Mouse (Mus musculus) heart, embryonic 10.5 days (tissue): ENCODE data around the gene Vps54. TPM values are rescaled to one million over a fixed set of nuclear protein-coding genes. Genes with fewer than 3 reads are reported as not detected.
"Not testable (repeated sequence)": the region's sequence is repeated elsewhere in the genome, so short reads cannot be mapped to it uniquely, and the experiment has no call there.

Experiments
- DNase-seq: peaks from one replicate; pipeline ENCODE4 v3.0.0-alpha.2; 2017; ENCODE audit warnings: low spot score
- H3K27ac ChIP-seq: fragments of 300-500 bp; sonication (generic); 2 replicates; pipeline ENCODE4 v1.5.1; 2016; ENCODE audit warnings: mild to moderate bottlenecking
- H3K27me3 ChIP-seq: fragments of 300-500 bp; sonication (generic); 2 replicates; pipeline ENCODE4 v1.6.1; 2016; ENCODE audit warnings: mild to moderate bottlenecking; ENCODE audit not compliant: poor library complexity, insufficient read depth, severe bottlenecking
- H3K36me3 ChIP-seq: fragments of 300-500 bp; sonication (generic); 2 replicates; pipeline ENCODE4 v1.6.1; 2016; ENCODE audit warnings: mild to moderate bottlenecking, moderate library complexity
- H3K4me1 ChIP-seq: fragments of 300-500 bp; sonication (generic); 2 replicates; pipeline ENCODE4 v1.6.1; 2016; ENCODE audit warnings: mild to moderate bottlenecking
- H3K4me3 ChIP-seq: fragments of 300-500 bp; sonication (generic); 2 replicates; pipeline ENCODE4 v1.5.1; 2016; ENCODE audit warnings: mild to moderate bottlenecking, moderate library complexity
- H3K9me3 ChIP-seq: fragments of 300-500 bp; sonication (generic); 2 replicates; pipeline ENCODE4 v1.6.1; 2016; ENCODE audit warnings: mild to moderate bottlenecking, moderate library complexity
- WGBS: fragments of 180-500 bp; shearing (Covaris S2); methylation state at CpG from one replicate; pipeline ENCODE4 v1.1.7; 2016; 5-methylcytosine and 5-hydroxymethylcytosine counted together
- polyA plus RNA-seq: library from polyadenylated mRNA; unstranded; fragments of >200 nt; fragmentation: Nextera tagmentation; extraction: Ambion mirVana; gene quantifications from 2 replicates; pipeline ENCODE4 v1.2.1, GENCODE M21; 2016

The Vps54 gene
- polyA plus RNA-seq, 1 experiment from 2014 or later: 13.4 TPM

DNA sequence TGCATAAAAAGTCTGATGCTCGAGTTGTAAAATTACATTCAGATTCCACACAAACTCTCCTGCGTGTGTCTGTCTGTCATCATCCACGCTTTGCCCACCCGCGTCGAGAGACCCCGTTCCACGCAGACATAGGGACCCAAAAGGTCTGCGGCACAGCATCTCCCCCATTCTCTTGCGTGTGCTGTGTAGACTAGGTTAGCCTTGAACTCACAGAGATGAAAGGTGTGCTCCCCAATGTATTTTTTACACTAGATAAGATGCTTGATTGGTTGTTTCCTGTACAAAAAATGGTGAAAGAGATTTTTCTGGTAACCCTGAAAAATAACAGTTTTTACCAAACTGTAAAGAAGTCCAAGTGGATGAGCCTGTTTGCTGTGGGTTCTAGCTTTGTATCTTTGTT is 19.5 kb downstream of the Vps54 start:
- H3K27me3 ChIP-seq, H3K4me1 ChIP-seq, H3K27ac ChIP-seq, H3K9me3 ChIP-seq, H3K36me3 ChIP-seq, H3K4me3 ChIP-seq, DNase-seq: not testable (repeated sequence)
- 94% methylated on average over 10 of the region's 10 CpGs for WGBS

DNA sequence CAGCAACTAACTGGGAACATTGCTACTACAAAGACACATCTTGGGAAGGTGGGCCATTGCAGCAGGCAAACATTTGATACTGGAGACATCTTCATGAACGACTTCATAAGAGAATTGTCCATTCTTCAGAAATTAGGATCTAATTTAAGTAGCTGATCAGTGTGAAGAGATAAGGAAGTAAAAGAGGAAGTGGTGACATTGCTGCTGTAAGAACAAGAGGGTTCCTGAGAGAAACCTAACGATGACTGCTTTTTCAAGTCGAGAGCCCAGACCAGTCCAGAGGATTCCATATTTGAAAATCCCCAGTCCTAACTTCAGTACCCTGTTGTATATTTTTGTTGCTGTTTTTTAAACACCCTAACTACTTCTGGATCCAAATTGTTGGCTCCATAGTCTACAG is 26.3 kb downstream of the Vps54 start:
- no peak for DNase-seq
- Histone ChIP-seq H3K27me3 (no peaks in the 10 kb centered on the region), H3K9me3 (no peaks in the 10 kb centered on the region), H3K36me3 (peaks cover 34% of the 10 kb centered on the region), H3K4me3 (no peak overlapping the region), H3K27ac (no peak overlapping the region), H3K4me1 (no peaks in the 10 kb centered on the region)
- WGBS: 66% methylated on average over 3 of the region's 3 CpGs

DNA sequence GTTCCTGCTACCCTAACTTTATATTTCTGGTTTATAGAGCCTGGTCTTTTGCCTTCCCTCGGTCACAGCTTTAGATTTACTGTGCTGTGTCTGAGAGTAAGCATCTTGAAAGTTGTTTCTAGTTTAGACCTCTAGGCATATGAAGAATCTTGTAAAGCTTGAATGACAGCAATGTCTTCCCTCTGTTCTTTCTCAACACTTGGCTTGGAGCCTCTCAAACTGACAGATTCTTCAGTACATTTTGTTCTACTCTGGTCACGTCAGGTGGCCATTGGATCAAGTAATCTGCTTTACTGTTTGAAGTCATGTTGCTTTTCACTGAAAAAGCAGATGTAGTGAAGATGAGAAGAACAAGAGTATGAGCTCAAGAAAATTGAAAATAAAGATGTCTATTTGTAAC is 37.1 kb downstream of the Vps54 start:
- peaks cover 12% of the 10 kb centered on the region; the same call in 1 of the 2 replicates for H3K36me3 ChIP-seq
- no peaks in the 10 kb centered on the region for H3K27me3 ChIP-seq
- H3K9me3 ChIP-seq: no peaks in the 10 kb centered on the region
- H3K27ac ChIP-seq: no peak overlapping the region
- DNase-seq: no peak
- no peaks in the 10 kb centered on the region for H3K4me1 ChIP-seq
- H3K4me3 ChIP-seq: no peak overlapping the region
- 92% methylated on average over 2 of the region's 2 CpGs for WGBS

DNA sequence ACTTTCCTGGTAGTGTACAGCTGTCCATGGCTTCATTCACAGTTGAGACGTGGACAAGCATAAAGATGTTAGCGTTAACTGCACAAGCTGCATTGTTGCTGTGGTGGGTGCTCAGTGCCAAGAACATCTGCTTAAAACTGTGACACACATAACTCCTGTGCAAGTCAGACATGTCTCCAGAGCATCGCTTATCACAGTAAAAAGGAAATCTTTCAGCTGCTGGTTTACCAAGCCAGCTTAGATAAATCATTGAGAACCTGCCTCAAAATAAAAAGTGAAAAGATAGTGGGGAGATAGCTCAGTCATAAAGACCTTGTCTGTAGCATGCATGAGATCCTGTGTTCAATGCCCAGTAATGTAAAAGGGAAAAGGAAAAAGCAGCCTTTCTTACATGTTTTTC is 47.3 kb downstream of the Vps54 start:
- H3K4me3 ChIP-seq: no peak overlapping the region
- no peaks in the 10 kb centered on the region for H3K27me3 ChIP-seq
- no peaks in the 10 kb centered on the region for H3K4me1 ChIP-seq
- H3K9me3 ChIP-seq: no peaks in the 10 kb centered on the region
- H3K36me3 ChIP-seq: peaks cover 6% of the 10 kb centered on the region
- no peak for DNase-seq
- WGBS: 84% methylated on average over 3 of the region's 3 CpGs
- no peak overlapping the region for H3K27ac ChIP-seq

DNA sequence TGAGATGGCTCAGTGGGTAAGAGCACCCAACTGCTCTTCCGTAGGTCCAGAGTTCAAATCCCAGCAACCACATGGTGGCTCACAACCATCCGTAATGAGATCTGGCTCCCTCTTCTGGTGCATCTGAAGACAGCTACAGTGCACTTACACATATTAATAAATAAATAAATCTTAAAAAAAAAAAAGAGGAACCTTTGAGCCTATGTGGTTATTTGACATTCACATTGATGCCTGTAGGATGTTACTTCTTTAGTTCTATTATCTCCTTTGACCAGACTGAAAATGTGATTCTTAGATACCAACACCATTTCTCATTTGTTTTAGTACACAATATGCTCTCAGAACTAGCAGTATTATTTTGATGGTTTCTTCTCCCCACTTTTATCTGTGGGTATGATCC is 49.1 kb downstream of the Vps54 start:
- not testable (repeated sequence) for H3K9me3 ChIP-seq, H3K4me1 ChIP-seq, H3K27ac ChIP-seq, H3K27me3 ChIP-seq, H3K36me3 ChIP-seq, H3K4me3 ChIP-seq, DNase-seq
- WGBS: 100% methylated on average over 2 of the region's 2 CpGs

DNA sequence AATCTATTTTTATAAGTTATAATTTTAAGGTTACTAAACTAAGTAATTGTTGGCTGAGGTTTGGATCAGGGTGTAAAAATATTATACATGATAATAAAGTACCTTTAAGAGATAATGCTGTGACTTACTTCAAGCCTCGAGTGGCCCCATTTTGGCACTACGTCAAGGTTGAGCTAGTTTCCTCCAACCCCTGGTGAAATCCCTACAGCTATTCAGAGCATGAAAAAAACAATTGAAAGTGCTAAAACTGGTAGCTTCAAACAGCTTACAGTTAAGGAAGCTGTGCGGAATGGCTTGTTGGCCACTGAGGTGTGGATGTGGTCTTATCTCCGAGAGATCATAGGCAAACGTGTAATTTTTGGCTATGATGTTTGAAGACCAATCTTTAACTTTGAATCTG is 56.4 kb downstream of the Vps54 start:
- no peaks in the 10 kb centered on the region for H3K4me1 ChIP-seq
- H3K9me3 ChIP-seq: no peaks in the 10 kb centered on the region
- H3K4me3 ChIP-seq: no peak overlapping the region
- peaks cover 28% of the 10 kb centered on the region for H3K36me3 ChIP-seq
- WGBS: 89% methylated on average over 5 of the region's 5 CpGs
- H3K27ac ChIP-seq: no peak overlapping the region
- no peaks in the 10 kb centered on the region for H3K27me3 ChIP-seq
- no peak for DNase-seq

DNA sequence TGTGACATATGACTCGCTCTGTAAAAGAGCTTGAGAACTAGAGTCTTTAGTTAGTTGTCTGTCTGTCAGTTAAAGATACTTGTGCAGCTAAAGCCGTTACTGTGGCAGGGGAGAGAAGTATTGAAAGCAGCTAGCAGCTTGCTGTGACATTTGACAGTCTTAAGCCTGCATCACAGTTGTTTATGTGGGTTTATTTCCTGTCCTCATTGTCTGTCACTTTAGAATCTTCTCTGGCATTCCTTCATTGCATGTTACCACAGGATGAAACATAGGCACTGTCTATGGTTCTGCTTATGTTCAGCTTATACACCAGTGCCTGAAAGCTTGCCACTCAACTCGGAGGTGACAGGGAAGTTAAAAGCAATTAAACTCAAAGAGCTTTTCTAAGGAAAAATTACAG is 64.5 kb downstream of the Vps54 start:
- WGBS: 83% methylated on average over 3 of the region's 3 CpGs
- Histone ChIP-seq H3K27ac (no peak overlapping the region), H3K9me3 (no peaks in the 10 kb centered on the region), H3K4me1 (peaks cover 4% of the 10 kb centered on the region; the same call in 1 of the 2 replicates), H3K4me3 (no peak overlapping the region), H3K36me3 (peaks cover 32% of the 10 kb centered on the region), H3K27me3 (no peaks in the 10 kb centered on the region)
- no peak for DNase-seq

DNA sequence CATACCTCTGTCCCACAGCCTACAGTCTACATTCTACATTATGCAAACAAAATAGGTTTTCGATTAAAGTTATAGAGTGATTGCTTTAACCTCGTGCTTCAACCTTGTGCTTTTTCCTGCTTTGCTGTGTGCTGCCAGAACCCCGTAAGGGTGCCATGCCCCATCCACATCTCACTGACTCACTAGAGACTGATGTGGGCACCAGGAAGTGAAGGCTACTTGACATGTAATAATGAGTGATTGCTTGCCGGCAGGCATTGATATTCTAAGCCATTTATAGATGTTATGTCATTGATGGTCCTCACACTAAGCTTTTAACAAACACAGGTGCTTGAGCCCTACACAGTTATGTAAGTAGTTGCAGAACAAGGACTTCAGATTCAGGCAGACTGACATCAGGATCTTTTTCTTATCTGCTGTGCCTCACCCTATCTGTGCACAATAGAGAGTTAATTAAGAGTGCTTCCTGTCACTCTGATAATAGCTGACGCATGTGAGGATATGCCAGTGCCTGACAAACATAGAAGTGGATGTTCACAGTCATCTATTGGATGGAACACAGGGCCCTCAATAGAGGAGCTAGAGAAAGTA is 68.1 kb downstream of the Vps54 start:
- 71% methylated on average over 5 of the region's 5 CpGs for WGBS
- DNase-seq: no peak
- H3K36me3 ChIP-seq: peaks cover 21% of the 10 kb centered on the region
- H3K27ac ChIP-seq: no peak overlapping the region
- H3K9me3 ChIP-seq: no peaks in the 10 kb centered on the region
- no peaks in the 10 kb centered on the region for H3K27me3 ChIP-seq
- H3K4me3 ChIP-seq: no peak overlapping the region
- peaks cover 4% of the 10 kb centered on the region; the same call in 1 of the 2 replicates for H3K4me1 ChIP-seq

DNA sequence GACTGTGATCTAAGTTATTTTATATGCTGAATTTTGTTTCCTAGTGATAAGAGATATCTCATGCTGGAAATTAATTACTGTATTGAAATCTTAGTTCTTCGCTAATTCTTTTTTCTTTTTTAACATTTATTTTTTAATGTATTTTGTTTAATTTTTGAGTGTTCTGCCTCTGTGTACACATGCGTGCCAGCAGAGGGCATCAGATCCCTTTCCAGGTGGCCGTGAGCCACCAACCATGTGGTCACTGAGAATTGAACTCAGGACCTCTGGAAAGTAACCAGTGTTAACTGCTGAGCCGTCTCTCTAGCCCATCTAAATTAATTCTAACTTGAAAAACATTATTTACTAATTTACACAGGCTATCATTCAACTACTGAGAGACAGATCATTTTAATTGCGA is 69.0 kb downstream of the Vps54 start:
- 78% methylated on average over 5 of the region's 5 CpGs for WGBS
- Histone ChIP-seq H3K4me3 (no peak overlapping the region), H3K27ac (no peak overlapping the region), H3K27me3 (no peaks in the 10 kb centered on the region), H3K9me3 (no peaks in the 10 kb centered on the region), H3K4me1 (peaks cover 4% of the 10 kb centered on the region; the same call in 1 of the 2 replicates), H3K36me3 (peaks cover 27% of the 10 kb centered on the region)
- DNase-seq: no peak

DNA sequence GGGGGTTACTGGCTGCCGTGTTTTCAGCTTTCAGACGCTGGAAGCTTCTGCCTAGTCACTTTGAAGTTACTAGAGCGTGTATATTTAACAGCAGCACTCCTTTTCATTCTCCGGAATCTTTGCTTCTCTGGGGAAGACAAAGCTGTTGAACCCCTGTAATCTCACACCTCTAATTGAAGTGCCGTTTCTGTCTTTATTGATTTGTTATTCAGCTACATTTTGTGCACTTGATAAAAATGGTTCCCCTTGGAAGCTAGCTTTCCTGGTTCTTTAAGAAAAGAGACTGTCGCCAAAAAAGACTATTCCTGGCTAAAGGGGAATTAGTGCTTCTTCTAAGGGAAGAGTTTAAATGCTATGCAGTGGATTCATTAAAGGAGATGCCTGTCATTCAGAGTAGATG is 70.4 kb downstream of the Vps54 start:
- Histone ChIP-seq H3K4me1 (peaks cover 4% of the 10 kb centered on the region; the same call in 1 of the 2 replicates), H3K9me3 (no peaks in the 10 kb centered on the region), H3K36me3 (peaks cover 38% of the 10 kb centered on the region), H3K27me3 (no peaks in the 10 kb centered on the region), H3K4me3 (no peak overlapping the region), H3K27ac (no peak overlapping the region)
- WGBS: 58% methylated on average over 6 of the region's 6 CpGs
- DNase-seq: no peak

DNA sequence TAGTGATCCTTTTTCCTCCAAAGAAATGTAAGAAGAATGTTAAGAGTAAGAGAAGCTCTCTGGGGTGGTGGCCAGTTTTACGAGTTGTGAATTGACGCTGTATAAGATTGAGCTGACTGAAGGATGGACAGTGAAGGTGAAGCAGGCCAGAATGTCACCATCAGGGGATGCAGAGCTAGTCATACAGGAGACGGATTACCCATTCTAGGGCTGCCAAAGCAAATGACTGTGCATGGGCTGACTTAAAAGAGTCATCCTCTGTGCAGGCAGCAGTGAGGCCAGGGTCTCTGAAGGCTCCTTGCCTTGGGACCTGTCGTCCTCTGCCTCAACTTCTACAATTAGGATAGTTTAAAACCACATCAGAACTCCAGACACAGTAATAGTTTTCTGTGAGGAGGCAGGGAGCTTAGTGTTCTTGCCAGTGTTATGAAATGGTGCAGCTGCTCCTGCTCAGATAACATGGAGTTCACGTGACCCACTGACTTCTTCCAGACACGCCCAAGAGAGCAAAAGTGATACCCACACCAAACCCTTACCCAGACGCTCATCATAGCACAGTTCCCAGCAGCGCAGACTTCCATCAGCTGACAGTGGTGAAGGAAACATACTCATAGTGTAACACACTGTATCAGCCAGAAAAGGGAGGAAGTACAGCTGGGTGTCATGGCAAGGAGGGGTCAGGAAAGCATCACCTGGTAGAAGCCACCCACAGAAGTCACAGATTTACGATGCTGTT is 75.0 kb downstream of the Vps54 start:
- peak overlapping the region; percentile 56; the same call in 1 of the 2 replicates for H3K27ac ChIP-seq
- H3K4me1 ChIP-seq: no peaks in the 10 kb centered on the region
- H3K36me3 ChIP-seq: peaks cover 39% of the 10 kb centered on the region
- H3K4me3 ChIP-seq: no peak overlapping the region
- WGBS: 82% methylated on average over 9 of the region's 9 CpGs
- no peak for DNase-seq
- H3K9me3 ChIP-seq: no peaks in the 10 kb centered on the region
- no peaks in the 10 kb centered on the region for H3K27me3 ChIP-seq

DNA sequence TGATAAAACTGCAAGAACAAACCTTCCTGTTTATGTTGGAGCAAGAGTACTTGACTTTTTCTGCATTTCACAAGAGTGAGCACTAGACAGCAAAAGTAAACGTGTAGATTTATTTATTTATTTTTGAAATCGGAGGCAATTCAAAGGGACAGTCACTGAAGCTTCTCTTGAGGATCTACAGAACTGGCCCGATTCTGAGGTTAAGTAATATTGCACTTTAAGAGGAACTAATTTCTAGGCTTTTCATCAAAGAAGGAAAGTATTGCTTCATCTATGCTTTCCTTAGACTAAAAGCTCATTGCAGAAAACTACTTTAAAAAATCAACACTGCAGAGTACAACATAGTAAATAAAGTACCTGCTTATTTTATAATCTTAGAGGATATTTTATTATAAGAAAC is 82.5 kb downstream of the Vps54 start:
- Histone ChIP-seq H3K27ac (no peak overlapping the region), H3K9me3 (no peaks in the 10 kb centered on the region), H3K27me3 (no peaks in the 10 kb centered on the region), H3K36me3 (peaks cover 60% of the 10 kb centered on the region), H3K4me3 (no peak overlapping the region), H3K4me1 (peaks cover 6% of the 10 kb centered on the region; the same call in 1 of the 2 replicates)
- WGBS: 75% methylated on average over 3 of the region's 3 CpGs
- DNase-seq: no peak

DNA sequence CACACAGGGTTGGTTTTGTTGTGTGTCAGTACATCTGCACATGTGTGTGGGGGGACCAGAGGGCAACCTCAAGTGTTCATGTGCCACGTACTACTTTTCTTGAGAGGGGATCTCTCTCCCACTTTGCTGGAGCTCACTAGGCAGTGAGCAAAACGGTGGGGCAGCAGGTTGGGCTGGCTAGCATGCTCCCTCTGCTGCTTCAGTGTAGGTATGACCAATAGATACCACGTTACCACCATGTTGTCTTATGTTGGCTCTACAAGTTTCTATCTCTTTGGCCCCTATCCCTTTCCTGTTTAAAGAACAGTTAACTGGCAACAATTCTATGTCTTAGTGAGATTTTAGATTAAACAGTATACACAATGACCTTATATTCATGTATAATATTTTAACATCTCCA is 83.3 kb downstream of the Vps54 start:
- Histone ChIP-seq H3K36me3 (peaks cover 66% of the 10 kb centered on the region), H3K4me3 (no peak overlapping the region), H3K27me3 (no peaks in the 10 kb centered on the region), H3K4me1 (peaks cover 6% of the 10 kb centered on the region; the same call in 1 of the 2 replicates), H3K9me3 (no peaks in the 10 kb centered on the region), H3K27ac (no peak overlapping the region)
- no peak for DNase-seq
- WGBS: 78% methylated on average over 3 of the region's 3 CpGs
